Mouse (Mus musculus) neutrophil, adult 65 days (primary cell): Measurements from ENCODE around the gene D330020A13Rik. TPM values are rescaled to one million over a fixed set of nuclear protein-coding genes. Genes with fewer than 3 reads are reported as not detected.

Source experiments
- total RNA-seq: library from RNA; stranded (reverse); gene quantifications from 2 replicates; pipeline ENCODE4 v1.2.4, GENCODE M21; 2023

The D330020A13Rik gene
- total RNA-seq: not detected in 2 replicates

DNA sequence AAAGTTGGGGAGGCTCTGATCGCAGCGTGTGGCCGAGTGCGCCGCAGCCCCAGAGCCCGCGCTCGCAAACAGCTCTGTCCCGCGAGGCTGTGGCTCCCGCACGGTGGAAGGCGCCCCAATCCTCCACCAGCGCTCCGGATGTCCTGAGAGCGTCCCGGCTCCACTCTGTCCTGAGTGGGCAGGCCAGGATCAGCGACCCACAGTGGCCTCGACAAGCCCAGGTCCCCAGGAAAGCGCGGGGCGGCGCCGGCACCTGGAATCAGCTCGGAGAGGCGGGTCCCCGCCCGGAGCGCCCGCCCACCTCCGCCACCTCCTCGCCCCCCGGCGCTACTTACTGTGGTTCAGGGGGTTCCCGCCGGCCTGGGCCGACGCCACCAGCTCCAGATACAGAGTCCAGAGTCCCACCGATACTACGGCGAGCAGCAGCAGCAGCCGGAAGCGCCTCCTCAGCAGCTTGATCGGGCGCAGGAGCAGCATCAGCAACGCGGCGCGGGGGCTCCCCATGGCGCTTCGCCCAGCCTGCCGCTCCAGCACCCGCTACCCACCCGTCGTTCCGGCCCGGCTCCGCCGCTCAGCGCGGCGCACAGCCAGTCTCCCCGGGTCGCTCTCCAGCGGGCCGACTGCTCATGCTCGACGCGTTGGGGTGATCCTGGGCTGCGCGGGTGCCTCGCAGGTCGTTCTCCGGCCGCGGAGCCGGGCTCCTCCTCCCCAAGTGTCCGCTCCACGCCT is at the start of gene D330020A13Rik, which contains the start of gene B4galnt3:
Gene D330020A13Rik, plus strand, starts transcription at position 309 of the 729 bp plus-strand sequence.
Gene B4galnt3, minus strand, starts transcription at position 504 of the 729 bp plus-strand sequence.

Other genes with a start within 250 kb of the D330020A13Rik start
- not detected in 2 replicates for gene Ninj2, start 201.0 kb upstream of the D330020A13Rik start, total RNA-seq
- gene B4galnt3, start 195 bp downstream of the D330020A13Rik start, total RNA-seq: not detected in 2 replicates
- 114 and 178 TPM in 2 replicates for gene Kdm5a, start 69.8 kb downstream of the D330020A13Rik start, total RNA-seq
- 8.5 and 8.7 TPM in 2 replicates for gene Ccdc77, start 70.0 kb downstream of the D330020A13Rik start, total RNA-seq
- 376 and 459 TPM in 2 replicates for gene Il17ra, start 168.9 kb downstream of the D330020A13Rik start, total RNA-seq
- gene Tmem121b, start 199.4 kb downstream of the D330020A13Rik start, total RNA-seq: 0.13 TPM in 1 of 2 replicates, not detected in the other
- gene Hdhd5, start 237.0 kb downstream of the D330020A13Rik start, total RNA-seq: 2.4 and 2.8 TPM in 2 replicates